Mouse (Mus musculus) cerebellum, adult 9-10 months (tissue): ENCODE measurements around the gene Kdm2b.

ENCODE experiments used
- DNase-seq: peaks from one replicate; pipeline ENCODE4 v3.0.0; 2022

The Kdm2b gene

DNA sequence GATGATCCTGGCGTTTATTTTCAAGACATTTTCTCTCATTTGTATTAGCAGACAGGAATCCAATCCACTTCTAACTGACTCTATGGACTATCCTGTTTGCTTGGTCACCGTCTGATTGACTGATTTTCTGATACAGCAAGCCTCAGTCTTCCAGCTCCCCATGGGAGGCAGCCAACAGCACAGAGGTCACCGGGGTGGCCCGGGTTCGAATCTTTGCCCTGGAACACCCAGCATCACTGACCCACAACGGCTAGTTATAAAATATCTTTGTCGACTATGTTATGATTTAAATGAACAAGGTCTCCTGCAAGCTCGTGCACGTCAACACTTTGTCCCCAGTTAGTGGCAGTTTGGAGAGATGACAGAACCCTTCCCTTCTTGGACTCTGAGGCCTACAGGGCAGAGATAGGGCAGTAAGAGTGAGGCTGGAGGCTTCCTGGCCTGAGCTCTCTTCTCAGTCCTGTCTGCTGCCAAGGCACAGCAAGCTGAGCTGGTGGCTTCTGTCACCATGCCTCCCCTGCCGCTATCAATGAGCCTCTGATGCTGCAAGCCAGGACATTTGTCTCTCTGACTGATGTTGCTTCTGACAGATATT is 65.7 kb downstream of the Kdm2b start:
- peak; percentile 78 for DNase-seq

DNA sequence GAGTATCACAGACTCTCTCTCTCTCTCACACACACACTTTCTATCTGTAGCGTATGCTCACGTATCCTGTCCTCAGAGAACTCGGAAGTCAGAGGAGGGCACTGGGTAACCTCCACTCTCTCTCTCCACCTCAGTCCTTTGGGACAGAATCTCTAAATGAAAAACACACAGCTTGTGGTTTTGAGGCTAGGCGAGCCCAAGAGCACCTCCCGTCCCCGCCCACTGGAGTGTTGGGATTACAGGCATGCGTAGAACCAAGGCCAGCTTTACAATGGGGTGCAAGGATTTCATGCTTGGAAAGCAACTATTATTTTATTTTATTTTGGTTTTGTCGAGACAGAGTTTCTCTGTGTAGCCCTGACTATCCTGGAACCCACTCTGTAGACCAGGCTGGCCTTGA is 67.7 kb downstream of the Kdm2b start:
- no peak for DNase-seq

DNA sequence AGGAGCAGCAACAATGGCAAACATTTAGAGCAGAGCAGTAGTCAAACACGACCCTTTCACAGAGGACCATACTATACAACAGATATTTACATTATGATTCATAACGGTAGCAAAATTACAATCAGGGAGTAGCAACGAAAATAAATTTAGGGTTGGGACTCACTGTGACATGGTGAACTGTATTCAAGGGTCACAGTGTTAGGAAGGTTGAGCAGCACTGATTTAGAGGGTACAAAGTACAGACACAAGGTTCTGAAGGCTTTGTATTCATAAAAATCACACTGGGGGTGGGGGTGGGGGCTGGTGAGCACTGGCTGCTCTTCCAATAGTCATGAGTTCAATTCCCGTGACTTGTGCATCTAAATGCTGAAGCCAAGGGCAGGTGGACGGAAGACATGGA is 69.1 kb downstream of the Kdm2b start:
- DNase-seq, result no peak

DNA sequence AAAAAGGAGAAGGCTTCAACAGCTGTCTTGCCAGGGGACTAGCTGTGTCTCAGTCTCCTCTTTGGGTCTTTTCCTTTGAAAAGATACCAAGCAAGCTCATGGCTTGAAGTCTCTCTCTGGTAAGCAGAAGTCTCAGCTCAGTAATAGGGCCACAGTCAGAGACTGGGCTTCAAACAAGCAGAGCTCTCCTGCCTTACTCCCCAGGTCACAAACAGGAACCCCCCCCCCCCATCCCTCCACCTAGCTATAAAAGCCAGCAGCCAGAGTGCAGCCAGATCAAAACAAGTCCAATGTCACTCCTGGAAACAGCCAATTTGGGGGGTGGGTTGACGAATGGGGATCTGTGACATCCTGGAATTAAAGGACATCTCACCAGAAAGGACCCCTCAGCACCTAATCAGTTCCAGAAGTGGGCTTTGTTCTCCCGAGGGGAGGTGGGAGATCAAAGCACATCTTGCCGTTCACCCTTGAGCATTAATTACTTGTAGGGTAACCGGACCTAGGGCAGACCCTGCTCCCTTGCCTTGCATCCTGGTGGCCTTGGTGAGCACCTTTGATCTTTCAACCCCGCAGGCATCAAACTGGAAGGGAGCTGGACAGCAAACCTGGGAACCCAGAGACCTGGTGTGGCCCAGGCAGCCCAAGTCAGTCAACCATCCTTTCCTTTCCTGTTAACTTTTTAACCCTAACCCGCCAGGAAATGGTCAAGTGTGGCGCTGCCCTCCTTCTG is 71.5 kb downstream of the Kdm2b start:
- DNase-seq, result no peak

DNA sequence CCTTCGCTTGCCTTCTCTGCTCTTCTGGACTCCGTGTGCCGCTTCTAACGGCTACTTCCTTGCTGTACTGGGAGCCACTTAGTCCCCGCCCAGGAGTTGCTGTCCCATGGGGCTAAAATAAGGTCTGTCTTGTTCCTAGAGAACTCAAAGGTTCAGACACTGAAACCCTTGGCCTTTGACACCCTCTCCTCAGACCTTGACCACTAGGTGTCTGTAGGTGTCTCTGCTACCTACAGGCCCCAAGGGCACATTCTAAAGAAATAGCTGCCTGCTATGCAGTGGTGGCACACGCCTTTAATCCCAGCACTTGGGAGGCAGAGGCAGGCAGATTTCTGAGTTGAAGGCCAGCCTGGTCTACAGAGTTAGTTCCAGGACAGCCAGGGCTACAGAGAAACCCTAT is 73.5 kb downstream of the Kdm2b start:
- no peak for DNase-seq

DNA sequence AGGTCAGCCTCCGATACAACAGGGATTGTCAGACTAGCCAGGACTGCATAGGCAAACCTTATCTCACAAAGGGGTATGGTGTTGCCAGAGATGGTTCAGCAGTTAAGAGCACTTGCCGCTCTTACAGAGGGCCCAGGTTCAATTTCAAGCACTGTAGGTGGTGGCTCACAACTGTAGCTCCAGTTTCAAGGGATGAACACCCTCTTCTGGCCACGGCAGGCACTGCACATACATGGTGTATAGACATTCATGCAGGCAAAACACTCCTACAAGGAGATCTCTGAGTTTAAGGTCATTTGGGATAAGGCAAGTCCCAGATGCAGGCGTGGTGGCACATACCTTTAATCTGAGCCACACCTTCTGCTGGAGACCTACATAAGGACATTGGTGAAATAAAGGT is 76.8 kb downstream of the Kdm2b start:
- DNase-seq, result no peak

DNA sequence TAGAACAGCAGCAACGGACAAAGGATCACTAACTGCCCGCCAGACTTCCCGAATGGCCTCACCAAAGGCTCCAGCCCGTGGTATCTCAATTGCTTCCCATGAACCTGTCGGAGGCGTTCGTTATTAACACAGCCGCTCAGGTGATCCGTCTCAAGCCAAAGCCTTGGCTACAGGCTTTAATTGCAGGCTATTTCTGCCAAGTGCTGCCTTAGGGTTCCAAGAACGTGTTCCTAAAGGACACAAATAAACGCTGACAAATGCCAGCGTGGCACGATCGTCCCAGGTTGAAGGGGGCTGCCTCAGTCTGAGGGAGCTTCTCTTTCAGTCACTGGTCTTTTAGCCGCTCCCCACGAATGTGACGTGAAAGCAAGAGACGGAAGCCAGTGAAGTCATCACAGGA is 80.1 kb downstream of the Kdm2b start:
- no peak for DNase-seq

DNA sequence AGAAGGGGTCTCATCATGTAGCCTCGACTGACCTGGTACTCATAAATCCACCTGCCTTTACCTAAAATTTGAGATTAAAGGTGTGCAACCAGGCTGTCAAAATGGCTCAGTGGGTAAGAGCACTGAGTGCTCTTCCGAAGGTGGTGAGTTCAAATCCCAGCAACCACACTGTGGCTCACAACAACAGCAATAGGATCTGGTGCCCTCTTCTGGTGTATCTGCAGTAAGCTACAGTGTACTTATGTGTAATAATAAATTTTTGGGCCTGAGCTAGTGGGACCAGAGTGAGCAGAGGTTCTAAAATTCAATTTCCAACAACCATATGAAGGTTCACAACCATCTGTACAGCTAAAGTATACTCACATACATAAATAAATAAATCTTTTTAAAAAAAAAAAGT is 81.6 kb downstream of the Kdm2b start:
- no peak for DNase-seq

DNA sequence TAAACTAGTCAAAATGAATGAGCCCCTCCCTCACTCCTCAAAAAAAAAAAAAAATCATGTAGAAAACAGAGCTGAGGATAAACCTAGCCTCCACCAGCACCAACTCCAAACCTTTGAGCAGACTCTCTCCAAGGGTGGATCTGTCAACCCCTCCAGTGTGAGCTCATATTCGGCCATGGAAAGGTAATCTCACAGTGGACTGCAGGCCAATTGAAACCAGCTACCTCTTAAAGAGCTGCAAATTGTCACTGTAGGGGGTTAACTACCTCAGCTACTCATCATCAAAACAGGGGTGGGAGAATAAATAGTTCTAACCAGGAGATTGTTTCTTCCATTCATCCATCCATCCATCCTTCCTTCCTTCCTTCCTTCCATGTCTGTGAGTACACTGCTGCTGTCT is 82.4 kb downstream of the Kdm2b start:
- DNase-seq, result no peak

DNA sequence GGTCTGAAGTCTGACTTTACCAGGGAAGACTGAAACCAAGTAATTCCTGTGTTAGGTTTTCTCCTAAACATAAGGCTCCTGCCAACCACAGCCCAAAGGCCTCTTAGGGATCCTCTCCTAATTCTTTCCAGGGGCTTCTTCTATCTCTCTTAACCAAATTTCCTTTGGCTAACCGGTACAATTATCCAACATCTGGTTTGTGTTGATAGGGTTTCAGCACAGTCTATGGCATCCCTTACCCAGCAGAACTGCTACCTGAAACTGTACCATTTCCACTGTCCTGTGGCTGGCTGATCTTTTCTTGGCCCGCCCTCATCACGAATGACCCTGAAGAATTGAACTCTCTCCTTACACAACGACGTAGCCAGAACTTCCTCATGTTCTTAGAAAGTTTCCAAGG is 86.5 kb downstream of the Kdm2b start:
- no peak for DNase-seq

DNA sequence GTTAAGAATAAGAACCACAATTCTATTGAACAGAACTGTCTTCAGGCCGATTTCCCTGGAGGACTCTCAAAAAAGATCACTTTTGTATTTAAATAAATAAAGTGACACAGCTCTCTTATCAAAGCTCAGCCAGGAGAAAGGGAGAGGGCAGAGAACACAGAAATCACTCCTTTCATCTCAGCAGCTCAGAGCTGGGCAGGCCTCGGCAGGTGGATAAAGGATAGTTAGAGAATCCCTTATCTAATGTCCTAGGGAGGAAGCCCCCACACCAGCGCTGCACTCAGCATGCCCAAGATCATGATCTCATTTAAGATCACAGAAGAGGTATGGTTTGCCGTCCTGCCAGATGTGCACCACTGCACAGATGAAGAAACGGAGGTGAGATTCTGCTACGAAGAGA is 87.4 kb downstream of the Kdm2b start:
- no peak for DNase-seq

DNA sequence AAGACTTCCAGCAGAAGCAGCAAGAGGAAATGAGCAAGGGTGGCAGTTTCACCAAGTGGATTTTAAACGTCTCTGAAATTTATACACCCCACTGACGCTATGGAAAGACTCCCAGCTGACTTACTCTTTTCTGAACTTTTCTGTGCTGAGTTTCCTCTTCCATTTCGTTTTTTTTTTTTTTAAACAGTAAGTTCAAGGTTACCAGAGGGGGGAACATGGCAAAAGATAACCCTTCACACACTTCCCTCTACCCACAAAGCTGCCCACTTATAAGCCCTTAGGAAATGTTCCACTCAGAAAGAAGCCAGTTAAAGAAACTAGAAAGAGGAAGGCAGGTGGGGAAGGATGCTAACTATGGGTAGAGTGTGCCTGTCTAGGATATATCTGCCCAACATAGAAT is 88.0 kb downstream of the Kdm2b start:
- DNase-seq, result no peak

DNA sequence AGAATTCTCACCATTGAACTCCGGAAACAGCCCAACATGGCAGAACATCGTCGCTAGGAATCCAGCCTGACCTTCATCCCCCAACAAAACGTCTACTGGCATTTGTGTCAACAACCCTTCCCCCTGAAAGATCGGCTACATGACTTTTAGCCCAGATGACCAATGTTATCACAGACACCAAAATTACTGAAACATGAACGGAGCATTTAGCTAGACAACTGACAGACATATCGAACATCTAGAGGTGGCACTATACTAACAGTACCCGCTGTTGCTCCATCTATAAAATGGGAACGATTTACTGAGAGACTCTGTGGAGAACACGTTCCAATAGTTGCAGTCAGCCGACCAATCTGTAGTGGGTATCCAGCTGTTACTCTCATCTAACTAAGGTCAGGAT is 88.4 kb downstream of the Kdm2b start:
- no peak for DNase-seq

DNA sequence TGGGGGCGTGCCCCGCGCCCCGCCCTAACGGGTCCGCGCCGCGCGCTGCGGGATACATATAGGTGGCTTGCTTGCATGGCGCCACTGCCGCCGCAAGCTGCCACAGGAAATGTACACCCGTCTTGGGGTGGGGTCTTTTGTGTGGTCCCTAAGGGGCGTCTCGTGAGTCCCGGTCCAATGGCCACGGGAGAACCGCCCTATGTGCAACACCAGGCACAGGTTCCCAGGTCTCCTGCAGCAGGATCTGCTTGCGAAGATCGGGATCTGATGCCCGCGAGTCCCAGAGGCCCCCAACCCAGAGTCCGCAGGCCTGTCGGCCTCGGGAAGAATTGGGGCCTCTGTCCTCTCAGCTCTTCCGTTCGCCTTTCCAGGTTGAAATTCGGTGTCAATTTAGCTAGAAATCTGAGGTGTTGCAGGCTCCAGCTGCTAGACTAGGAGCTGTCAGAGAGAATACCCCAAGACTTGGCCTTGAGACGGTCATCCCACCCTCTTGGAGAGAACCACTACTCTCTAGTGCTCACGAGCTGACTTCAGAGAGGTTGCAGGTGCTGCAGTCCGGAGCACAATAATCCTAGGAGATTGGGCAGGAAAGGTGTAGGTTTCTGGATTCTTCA is 89.0 kb downstream of the Kdm2b start:
- DNase-seq, result no peak

DNA sequence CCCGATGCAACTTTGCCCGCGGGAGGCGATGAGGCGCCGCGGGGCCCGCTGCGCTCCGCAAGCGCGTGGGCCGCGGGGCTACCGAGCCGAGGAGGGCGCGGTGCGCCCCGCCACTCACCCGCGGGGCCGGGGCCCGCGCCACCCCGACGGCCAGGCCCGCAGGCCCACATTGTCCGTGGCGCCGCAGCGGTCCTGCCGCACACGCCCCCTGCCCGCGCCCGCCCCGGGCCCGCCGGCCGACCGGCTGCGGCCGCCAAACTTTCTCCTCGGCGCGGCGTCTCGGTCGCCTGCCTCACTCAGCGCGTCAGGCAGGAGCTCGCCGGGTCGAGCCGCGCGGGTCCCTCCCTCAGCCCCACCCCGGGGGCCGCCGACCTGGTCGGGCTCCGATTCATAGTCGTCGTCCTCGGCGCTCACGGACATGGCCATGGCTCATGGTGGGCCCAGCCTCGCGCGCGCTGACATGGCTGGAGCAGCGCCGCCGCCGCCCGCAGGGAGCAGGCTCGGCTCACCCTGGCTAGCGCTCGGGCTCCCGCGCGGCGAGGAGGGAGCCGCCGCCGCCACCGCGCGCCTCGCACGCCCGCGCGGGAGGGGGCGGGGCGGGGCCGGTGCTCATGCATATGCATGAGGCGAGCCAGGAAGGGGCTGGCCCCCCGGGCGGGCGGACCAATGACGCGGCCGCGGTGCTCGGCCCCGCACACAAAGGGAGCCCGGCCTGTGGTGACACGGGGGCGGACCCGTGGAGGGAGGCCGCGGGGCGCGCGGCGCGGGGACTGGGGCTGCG is 89.7 kb downstream of the Kdm2b start:
- peak; percentile 89 for DNase-seq

DNA sequence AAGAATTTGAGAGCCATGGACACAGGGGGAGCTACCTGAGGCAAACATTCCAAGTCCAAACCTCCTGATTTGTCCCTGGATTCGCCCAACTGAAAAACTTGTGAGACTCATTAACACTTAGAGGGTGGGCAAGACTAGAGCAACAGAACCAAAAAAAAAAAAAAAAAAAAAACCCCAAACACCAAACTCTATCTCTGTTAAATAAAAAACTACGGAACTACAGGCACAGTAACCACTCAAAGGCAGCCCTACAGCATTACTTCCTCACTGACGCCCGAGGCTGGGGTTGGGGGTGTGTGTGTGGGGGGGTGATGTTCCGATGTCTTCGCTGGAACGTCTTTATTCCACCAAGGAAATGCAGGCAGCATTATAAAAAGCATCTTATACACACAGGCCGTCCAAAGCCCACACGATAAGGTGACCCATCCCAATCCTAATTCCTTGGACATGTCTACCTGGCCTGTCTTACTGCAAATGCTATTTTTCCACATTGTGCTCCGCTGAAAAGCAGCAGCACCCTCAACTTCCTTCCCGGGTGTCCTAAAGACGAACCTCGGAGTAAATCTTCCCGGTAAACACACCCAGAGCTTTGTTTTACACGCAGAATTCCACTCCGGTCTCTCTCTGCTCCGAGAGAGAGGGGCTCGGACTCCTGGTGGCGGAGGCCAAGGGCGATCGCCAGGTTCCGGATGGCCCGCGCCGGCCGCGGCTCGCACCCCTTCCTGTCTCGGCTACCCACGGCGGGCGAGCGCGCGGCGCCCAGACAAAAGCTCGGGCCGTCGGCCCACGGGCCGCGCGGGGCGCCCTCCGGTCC is 90.5 kb downstream of the Kdm2b start:
- DNase-seq, result no peak

DNA sequence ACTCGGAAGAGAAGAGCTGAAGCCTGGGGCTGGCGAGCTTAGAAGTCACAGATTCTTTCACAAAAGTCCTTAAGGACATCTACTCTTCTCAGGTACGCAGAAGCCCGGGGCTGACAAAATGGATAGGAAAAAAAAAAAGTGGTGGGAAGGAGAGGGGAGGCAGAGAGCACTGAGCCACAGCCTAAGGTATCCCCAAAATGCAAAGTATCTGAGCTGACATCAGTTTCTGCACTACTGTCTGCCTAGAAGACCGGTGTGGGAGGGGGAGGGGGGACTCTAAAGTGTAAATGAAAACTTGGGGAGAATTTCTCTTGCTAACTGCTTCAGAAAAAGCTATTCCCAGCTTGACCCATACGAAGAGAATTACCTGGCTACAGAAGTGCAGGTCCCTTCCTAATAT is 91.5 kb downstream of the Kdm2b start:
- no peak for DNase-seq

DNA sequence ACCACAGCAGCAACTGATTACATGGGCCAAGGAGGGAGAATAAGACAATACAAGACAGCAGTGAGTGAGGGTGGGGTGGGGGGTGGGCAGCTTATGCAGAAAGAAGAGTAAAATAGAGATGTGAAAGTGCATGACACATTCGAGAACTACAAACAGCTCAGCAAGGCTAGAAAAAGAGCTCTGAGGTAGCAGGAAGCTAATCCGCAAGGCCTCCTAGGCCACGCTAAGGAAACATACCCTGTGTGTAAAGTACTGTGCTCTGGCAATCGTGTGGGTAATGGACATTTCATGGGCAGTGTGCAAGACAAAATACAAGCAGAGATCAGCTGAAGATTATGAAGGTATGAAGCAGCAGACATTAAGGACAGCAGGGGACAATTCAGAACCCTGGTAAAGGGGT is 94.8 kb downstream of the Kdm2b start:
- no peak for DNase-seq

DNA sequence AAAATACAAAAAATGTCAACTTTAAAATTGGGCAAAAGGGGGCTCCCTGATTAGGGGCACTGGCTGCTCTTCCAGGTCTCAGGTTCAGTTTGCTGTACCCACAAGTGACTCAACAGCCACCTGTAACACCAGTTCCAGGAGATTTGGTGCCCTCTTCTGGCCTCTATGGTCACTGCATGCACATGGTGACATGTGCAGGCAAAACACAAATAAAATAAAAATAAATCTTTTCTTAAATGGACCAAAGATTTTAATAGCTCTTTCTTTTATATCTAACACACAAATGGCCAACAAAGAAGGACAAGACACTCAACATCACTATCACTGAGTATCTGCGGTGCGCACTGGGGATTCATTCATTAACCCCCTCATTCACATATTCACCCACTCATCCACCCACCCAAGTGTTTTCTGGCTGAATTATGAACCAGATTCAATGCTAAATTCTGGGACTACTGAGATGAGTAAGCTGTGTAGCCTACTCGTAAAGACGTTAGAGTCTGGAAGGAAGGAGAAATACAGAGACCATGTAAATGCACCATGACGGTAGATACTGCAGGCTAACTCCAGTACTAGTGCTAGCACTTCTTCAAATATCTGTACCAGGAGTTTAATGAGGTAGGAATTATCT is 95.5 kb downstream of the Kdm2b start:
- peak; percentile 75 for DNase-seq

DNA sequence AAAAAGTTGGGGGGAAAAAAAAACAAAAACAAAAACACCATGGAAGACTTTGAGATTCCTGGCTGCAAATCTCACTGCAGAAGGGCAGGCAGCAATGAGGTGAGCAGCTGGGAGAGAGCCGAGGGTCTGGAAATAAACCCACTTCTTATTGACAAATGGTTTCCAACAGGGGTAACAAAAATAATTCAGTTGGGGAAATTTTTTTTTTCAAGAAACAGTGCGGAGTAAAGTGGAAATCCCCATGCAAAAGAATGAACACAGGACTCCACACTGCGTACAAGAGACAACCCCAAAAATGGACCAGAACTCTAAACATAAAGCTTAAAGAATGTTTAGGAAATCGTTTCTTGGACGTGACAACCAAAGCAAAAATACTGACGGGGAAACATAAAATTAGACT is 96.4 kb downstream of the Kdm2b start:
- no peak for DNase-seq

DNA sequence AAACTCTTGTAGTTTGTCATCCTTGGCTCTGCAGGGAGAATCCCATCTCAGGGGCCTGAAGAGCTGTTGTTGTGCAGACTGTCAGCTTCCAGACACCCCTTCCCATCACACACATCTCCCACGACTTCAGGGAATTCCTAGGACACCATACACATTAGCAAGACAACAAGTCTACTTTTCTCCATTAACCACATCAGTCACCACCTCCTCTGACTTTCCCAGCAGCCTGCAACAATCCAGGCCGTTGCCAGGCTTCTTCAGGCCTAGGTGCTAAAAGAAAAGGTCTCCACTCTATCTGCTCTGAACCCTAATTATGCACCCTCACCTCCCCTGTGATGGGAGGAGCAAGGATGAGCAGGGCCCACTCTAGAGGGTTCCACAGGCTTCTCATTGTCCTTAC is 99.2 kb downstream of the Kdm2b start:
- DNase-seq, result no peak

DNA sequence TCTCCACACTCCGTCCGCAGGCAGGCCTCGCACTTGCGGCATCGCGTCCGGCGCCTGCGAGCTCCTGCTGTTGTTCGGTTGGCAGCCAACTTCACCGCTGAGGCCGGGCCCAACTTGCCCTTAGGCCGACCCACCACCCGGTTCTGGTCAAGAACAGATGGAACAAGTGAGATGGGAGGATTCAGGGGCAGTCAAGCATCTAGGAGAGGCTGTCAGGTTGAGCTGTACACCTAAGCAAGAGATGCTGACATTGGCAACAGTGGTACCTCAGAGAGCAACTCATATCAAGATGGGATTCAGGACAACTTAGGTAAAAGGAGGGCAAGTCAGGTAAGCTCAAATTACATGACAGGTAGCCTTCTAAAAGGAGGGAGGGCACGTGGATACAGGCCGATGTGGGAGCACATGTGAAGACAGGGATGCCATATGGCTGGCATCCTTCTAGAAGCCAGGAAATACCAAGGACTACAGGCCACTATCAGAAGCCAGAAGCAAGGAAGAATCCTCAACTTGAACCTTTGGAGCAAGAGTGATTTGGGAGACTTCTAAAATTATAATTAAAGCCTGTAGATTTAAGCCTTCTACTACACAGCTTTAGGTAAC is 100.9 kb downstream of the Kdm2b start:
- DNase-seq, result peak; percentile 61
